ENCODE assay signal across 8 mouse cellular contexts in genomic region chr9:118556951-118557780, GRCm38 (mm10).
DNase-seq lines count a peak whose midpoint lies in the region.

No protein-coding gene starts in this region.

- DNase-seq in cerebellum, adult 11-12 months = peak; percentile 17
- DNase-seq in cerebellum, adult 9-10 months = no peak
- peak; percentile 73 for DNase-seq in right cerebral cortex, adult 18-20 months
- no peak for DNase-seq in right cerebral cortex, postnatal 4 days
- peak; percentile 36 to 57 for DNase-seq in left cerebral cortex, adult 9 months (ENCODE audit: low spot score in 2 of 2)
- DNase-seq in telencephalon, adult 2 months (ENCODE audit: low read depth, low spot score) = peak; percentile 64
- DNase-seq in thymus, postnatal 10 days (ENCODE audit: low spot score in 2 of 2) = no peak
- no peak for DNase-seq in retina, embryonic 14.5 days (ENCODE audit: low spot score)

Comparison
In these comparisons a context has a peak if more than half of its experiments do, and no peak if none do; other contexts are left out.
1. DNase-seq: peak in cerebellum, adult 11-12 months (single experiment), right cerebral cortex, adult 18-20 months (single experiment), left cerebral cortex, adult 9 months (2 of 2) and telencephalon, adult 2 months (single experiment); none in cerebellum, adult 9-10 months (single experiment), right cerebral cortex, postnatal 4 days (single experiment), thymus, postnatal 10 days (0 of 2) and retina, embryonic 14.5 days (single experiment).